Mouse (Mus musculus) midbrain, embryonic 10.5 days (tissue): ENCODE data around the gene Helz. TPM values are rescaled to one million over a fixed set of nuclear protein-coding genes. Genes with fewer than 3 reads are reported as not detected.

ENCODE experiments used
- DNase-seq: peaks from one replicate; pipeline ENCODE4 v3.0.0-alpha.2; 2017; ENCODE audit warnings: low spot score
- H3K27ac ChIP-seq: fragments of 300-500 bp; sonication (generic); replicated peaks from 2 replicates; pipeline ENCODE4 v1.5.1; 2016; ENCODE audit warnings: mild to moderate bottlenecking
- H3K27me3 ChIP-seq: fragments of 300-500 bp; sonication (generic); 2 replicates; pipeline ENCODE4 v1.6.1; 2016; ENCODE audit warnings: low read depth, mild to moderate bottlenecking; ENCODE audit not compliant: poor library complexity, severe bottlenecking
- H3K36me3 ChIP-seq: fragments of 300-500 bp; sonication (generic); 2 replicates; pipeline ENCODE4 v1.6.1; 2016; ENCODE audit warnings: mild to moderate bottlenecking, moderate library complexity
- H3K4me1 ChIP-seq: fragments of 300-500 bp; sonication (generic); 2 replicates; pipeline ENCODE4 v1.6.1; 2016
- H3K4me3 ChIP-seq: fragments of 300-500 bp; sonication (generic); 2 replicates; pipeline ENCODE4 v1.5.1; 2016; ENCODE audit warnings: mild to moderate bottlenecking, moderate library complexity
- H3K9me3 ChIP-seq: fragments of 300-500 bp; sonication (generic); replicated peaks from 2 replicates; pipeline ENCODE4 v1.6.1; 2016; ENCODE audit warnings: mild to moderate bottlenecking
- WGBS: fragments of 180-500 bp; shearing (Covaris S2); methylation state at CpG from one replicate; pipeline ENCODE4 v1.1.7; 2016; 5-methylcytosine and 5-hydroxymethylcytosine counted together
- polyA plus RNA-seq: library from polyadenylated mRNA; unstranded; fragments of >200 nt; fragmentation: Nextera tagmentation; extraction: Ambion mirVana; gene quantifications from 2 replicates; pipeline ENCODE4 v1.2.1, GENCODE M21; 2016

Gene Helz
- polyA plus RNA-seq, 1 experiment from 2014 or later: 19.0 TPM

DNA sequence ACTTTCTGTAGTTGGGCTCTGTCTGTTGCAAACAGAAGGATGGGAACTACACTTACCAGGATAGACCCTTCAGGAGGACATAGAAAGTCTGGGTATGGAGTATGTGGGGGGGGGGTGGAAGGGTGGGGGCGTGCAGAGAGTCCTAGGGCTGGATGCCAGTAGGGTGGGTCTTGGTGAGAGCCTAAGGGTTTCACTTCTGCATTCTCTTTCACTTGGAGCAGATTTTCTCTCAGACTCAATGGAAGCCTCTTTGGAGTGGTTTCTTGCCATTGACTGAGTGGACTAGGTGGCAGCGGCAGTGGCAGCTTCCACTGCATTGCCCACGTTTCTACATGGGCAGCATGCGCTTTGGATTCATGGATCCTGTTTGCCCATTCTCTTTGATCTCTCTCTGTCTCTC lies 152.2 kb downstream of the Helz start:
- H3K4me1 ChIP-seq: peaks cover 19% of the 10 kb centered on the region
- DNase-seq: no peak
- H3K27me3 ChIP-seq: peaks cover 22% of the 10 kb centered on the region
- 94% methylated on average over 4 of the region's 4 CpGs for WGBS
- H3K9me3 ChIP-seq: no peaks in the 10 kb centered on the region
- no peaks in the 10 kb centered on the region for H3K36me3 ChIP-seq
- H3K27ac ChIP-seq: no peak overlapping the region
- no peak overlapping the region for H3K4me3 ChIP-seq

DNA sequence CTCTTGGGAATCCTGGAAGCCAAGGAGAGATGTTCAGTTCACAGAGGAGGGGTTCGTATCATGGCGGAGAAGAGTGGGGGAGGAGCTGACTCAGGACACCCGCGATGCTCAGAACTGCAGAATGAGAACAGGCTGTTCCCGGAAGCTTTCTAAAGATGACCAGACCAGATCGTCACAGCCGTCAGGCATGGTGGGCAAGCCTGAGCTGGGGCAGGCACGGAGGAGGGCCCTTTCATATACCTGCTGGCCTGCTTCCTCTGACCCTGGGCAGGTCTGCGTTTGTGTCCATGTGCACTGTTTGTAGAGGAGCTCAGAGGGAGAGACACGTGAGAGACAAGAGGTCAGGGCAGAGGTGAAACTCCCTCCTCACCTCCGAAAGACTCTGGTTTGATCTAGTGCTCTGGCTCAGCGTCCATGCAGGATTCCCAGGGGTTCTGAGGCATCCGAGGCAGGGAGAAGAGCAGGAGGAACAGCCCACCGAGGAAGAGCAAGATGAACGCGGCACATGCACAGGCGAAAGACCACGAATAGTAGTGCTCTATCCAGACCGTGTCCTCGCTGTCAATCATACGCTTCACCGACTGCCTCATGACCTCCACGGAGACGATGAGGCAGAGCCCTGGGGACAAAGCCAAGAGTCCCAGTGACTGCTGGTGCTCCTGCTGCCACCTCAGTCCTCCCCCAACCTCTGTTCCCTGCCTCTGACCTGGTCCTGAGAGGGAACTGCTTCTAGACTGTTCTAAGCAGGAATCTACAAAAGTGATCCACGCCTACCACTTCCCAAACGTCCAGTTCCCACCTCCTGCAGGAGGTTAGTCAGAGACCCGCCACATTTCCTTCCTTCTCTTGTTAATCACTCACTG lies 155.8 kb downstream of the Helz start:
- H3K36me3 ChIP-seq: no peaks in the 10 kb centered on the region
- no peaks in the 10 kb centered on the region for H3K9me3 ChIP-seq
- peaks cover 41% of the 10 kb centered on the region for H3K27me3 ChIP-seq
- DNase-seq: peak; percentile 19
- no peak overlapping the region for H3K4me3 ChIP-seq
- 47% methylated on average over 27 of the region's 27 CpGs for WGBS
- H3K4me1 ChIP-seq: peaks cover 51% of the 10 kb centered on the region
- H3K27ac ChIP-seq: peak overlapping the region; percentile 55; the same call in 1 of the 2 replicates

- no peak for DNase-seq
- Histone ChIP-seq H3K36me3 (no peaks in the 10 kb centered on the region), H3K27me3 (peaks cover 49% of the 10 kb centered on the region), H3K9me3 (no peaks in the 10 kb centered on the region), H3K4me1 (peaks cover 55% of the 10 kb centered on the region), H3K27ac (peak overlapping the region; percentile 9; the same call in 1 of the 2 replicates), H3K4me3 (no peak overlapping the region)
- 88% methylated on average over 6 of the region's 6 CpGs for WGBS
Observed at GRCm38 (mm10) chr11:107705060-107705459, 157.3 kb downstream of the Helz start.

- peak overlapping the region; percentile 9; the same call in 1 of the 2 replicates for H3K27ac ChIP-seq
- peaks cover 54% of the 10 kb centered on the region for H3K27me3 ChIP-seq
- no peaks in the 10 kb centered on the region for H3K9me3 ChIP-seq
- H3K36me3 ChIP-seq: no peaks in the 10 kb centered on the region
- WGBS: 78% methylated on average over 11 of the region's 11 CpGs
- no peak for DNase-seq
- H3K4me3 ChIP-seq: no peak overlapping the region
- peaks cover 55% of the 10 kb centered on the region for H3K4me1 ChIP-seq
Observed at GRCm38 (mm10) chr11:107705476-107706074, 157.8 kb downstream of the Helz start.

DNA sequence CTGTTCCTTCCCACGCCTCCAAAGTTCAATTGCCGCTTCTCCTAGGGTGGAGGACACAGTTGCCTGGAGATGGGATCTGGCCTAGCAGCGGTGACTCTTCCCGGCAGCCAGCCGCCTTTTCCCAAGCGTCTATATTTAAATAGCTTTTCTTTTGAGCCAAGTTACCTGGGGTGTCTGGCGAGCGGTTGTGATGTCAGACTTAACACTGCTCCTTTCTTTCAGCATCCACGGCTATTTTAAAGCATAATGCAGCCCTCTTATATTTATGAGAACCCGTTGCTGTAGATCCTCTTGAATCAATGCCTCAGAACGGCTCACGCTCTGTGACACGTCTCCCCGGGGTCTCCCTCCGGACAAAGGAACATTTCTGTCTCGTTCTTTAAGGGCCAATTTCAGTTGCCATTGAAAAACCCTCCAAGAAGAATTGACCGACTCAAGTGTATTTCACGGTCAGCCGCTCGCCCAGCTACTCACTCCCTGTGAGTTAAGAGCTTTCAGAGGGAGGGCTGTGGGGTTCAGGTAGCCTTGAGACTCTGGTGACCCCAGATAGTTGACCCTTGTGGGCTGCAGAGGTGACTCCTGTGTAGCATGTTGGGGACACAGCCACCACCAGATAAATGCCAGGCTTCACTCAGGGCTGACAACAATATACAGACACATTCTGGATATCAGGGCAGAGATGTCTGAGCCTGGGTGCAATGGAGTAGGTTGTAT lies 160.3 kb downstream of the Helz start:
- WGBS: 36% methylated on average over 20 of the region's 20 CpGs
- Histone ChIP-seq H3K4me1 (peaks cover 53% of the 10 kb centered on the region), H3K36me3 (no peaks in the 10 kb centered on the region), H3K27ac (peak overlapping the region; percentile 50; the same call in 1 of the 2 replicates), H3K4me3 (peak overlapping the region; percentile 14; the same call in 1 of the 2 replicates), H3K27me3 (peaks cover 54% of the 10 kb centered on the region), H3K9me3 (no peaks in the 10 kb centered on the region)
- peak; percentile 56 for DNase-seq

- no peaks in the 10 kb centered on the region for H3K9me3 ChIP-seq
- H3K27ac ChIP-seq: no peak overlapping the region
- H3K27me3 ChIP-seq: peaks cover 31% of the 10 kb centered on the region
- no peak for DNase-seq
- H3K4me3 ChIP-seq: no peak overlapping the region
- peaks cover 42% of the 10 kb centered on the region for H3K4me1 ChIP-seq
- no peaks in the 10 kb centered on the region for H3K36me3 ChIP-seq
- 83% methylated on average over 3 of the region's 3 CpGs for WGBS
Observed at GRCm38 (mm10) chr11:107710379-107710778, 162.6 kb downstream of the Helz start.

- 85% methylated on average over 7 of the region's 7 CpGs for WGBS
- peaks cover 14% of the 10 kb centered on the region; the same call in 1 of the 2 replicates for H3K27me3 ChIP-seq
- peak overlapping the region; percentile 5; the same call in 1 of the 2 replicates for H3K27ac ChIP-seq
- peaks cover 24% of the 10 kb centered on the region for H3K4me1 ChIP-seq
- H3K4me3 ChIP-seq: no peak overlapping the region
- H3K36me3 ChIP-seq: 0 out of 2 replicates have a peak, but pooled peaks cover 4% of the 10 kb centered on the region
- DNase-seq: no peak
- H3K9me3 ChIP-seq: peaks cover 6% of the 10 kb centered on the region; the same call in 1 of the 2 replicates
Observed at GRCm38 (mm10) chr11:107714368-107714767, 166.6 kb downstream of the Helz start.

GRCm38 (mm10) chr11:107716332-107716938 lies 168.7 kb downstream of the Helz start, which contains the start of gene Cacng1:
Gene Cacng1, minus strand, starts transcription at chr11:107716522.
- no peak within 1 kb of the TSS for H3K4me3 ChIP-seq
- 78% methylated on average over 16 of the region's 16 CpGs for WGBS
- peaks cover 6% of the 10 kb centered on the region; the same call in 1 of the 2 replicates for H3K9me3 ChIP-seq
- H3K27me3 ChIP-seq: no peaks in the 10 kb centered on the region; the same call in 1 of the 2 replicates
- DNase-seq: no peak
- H3K36me3 ChIP-seq: 0 out of 2 replicates have a peak, but pooled peaks cover 4% of the 10 kb centered on the region
- peaks cover 24% of the 10 kb centered on the region for H3K4me1 ChIP-seq
- H3K27ac ChIP-seq: 0 out of 2 replicates have a peak within 1 kb of the TSS, but pooled peaks have one; percentile 1

- H3K4me3 ChIP-seq: no peak overlapping the region
- DNase-seq: no peak
- H3K36me3 ChIP-seq: 0 out of 2 replicates have a peak, but pooled peaks cover 4% of the 10 kb centered on the region
- H3K4me1 ChIP-seq: peaks cover 13% of the 10 kb centered on the region; the same call in 1 of the 2 replicates
- no peaks in the 10 kb centered on the region for H3K27me3 ChIP-seq
- 91% methylated on average over 9 of the region's 9 CpGs for WGBS
- peaks cover 6% of the 10 kb centered on the region; the same call in 1 of the 2 replicates for H3K9me3 ChIP-seq
- no peak overlapping the region for H3K27ac ChIP-seq
Observed at GRCm38 (mm10) chr11:107720264-107721021, 172.7 kb downstream of the Helz start.

GRCm38 (mm10) chr11:107721057-107721456 lies 173.3 kb downstream of the Helz start:
- peaks cover 12% of the 10 kb centered on the region; the same call in 1 of the 2 replicates for H3K4me1 ChIP-seq
- H3K9me3 ChIP-seq: peaks cover 6% of the 10 kb centered on the region; the same call in 1 of the 2 replicates
- H3K4me3 ChIP-seq: no peak overlapping the region
- H3K27me3 ChIP-seq: no peaks in the 10 kb centered on the region
- H3K27ac ChIP-seq: no peak overlapping the region
- no peak for DNase-seq
- H3K36me3 ChIP-seq: 0 out of 2 replicates have a peak, but pooled peaks cover 4% of the 10 kb centered on the region
- WGBS: 95% methylated on average over 7 of the region's 7 CpGs

- H3K27me3 ChIP-seq: no peaks in the 10 kb centered on the region
- WGBS: 91% methylated on average over 8 of the region's 8 CpGs
- no peaks in the 10 kb centered on the region for H3K36me3 ChIP-seq
- 0 out of 2 replicates have a peak, but pooled peaks cover 2% of the 10 kb centered on the region for H3K4me1 ChIP-seq
- no peak for DNase-seq
- no peak overlapping the region for H3K4me3 ChIP-seq
- no peak overlapping the region for H3K27ac ChIP-seq
- no peaks in the 10 kb centered on the region for H3K9me3 ChIP-seq
Observed at GRCm38 (mm10) chr11:107724603-107725002, 176.9 kb downstream of the Helz start.
